Mouse (Mus musculus) heart, postnatal 0 days (tissue): ENCODE results near the gene Csf2. TPM values are rescaled to one million over a fixed set of nuclear protein-coding genes. Genes with fewer than 3 reads are reported as not detected.

Experiments
- ATAC-seq: fragments of 200-750 bp; cut with Nextera tagmentation; 2 replicates; pipeline ENCODE4 v1.8.0; 2017; ENCODE audit warnings: low read depth, moderate number of reproducible peaks, moderate library complexity; ENCODE audit not compliant: insufficient read depth
- DNase-seq: peaks from one replicate; pipeline ENCODE4 v3.0.0-alpha.2; 2016; ENCODE audit warnings: low spot score
- H3K27ac ChIP-seq: fragments of 300-500 bp; sonication (generic); 2 replicates; pipeline ENCODE4 v1.5.1; 2014; ENCODE audit warnings: low read depth, mild to moderate bottlenecking
- H3K27me3 ChIP-seq: fragments of 300-500 bp; sonication (generic); 2 replicates; pipeline ENCODE4 v1.6.1; 2014; ENCODE audit warnings: low read length, mixed read lengths; ENCODE audit not compliant: control insufficient read depth, insufficient read depth
- H3K36me3 ChIP-seq: fragments of 300-500 bp; sonication (generic); replicated peaks from 2 replicates; pipeline ENCODE4 v1.6.1; 2014; ENCODE audit warnings: low read length, mixed read lengths; ENCODE audit not compliant: control insufficient read depth, insufficient read depth
- H3K4me1 ChIP-seq: fragments of 300-500 bp; sonication (generic); 2 replicates; pipeline ENCODE4 v1.6.1; 2014; ENCODE audit warnings: antibody characterized with exemption; ENCODE audit not compliant: control insufficient read depth, insufficient read depth
- H3K4me2 ChIP-seq: fragments of 300-500 bp; sonication (generic); 2 replicates; pipeline ENCODE4 v1.6.1; 2014; ENCODE audit warnings: low read depth, mild to moderate bottlenecking, low read length, moderate library complexity
- H3K4me3 ChIP-seq: fragments of 300-500 bp; sonication (generic); 2 replicates; pipeline ENCODE4 v1.5.1; 2014; ENCODE audit warnings: low read depth, low read length
- H3K9ac ChIP-seq: fragments of 300-500 bp; sonication (generic); replicated peaks from 2 replicates; pipeline ENCODE4 v1.6.1; 2014; ENCODE audit warnings: low read depth, low read length, mixed read lengths
- H3K9me3 ChIP-seq: fragments of 300-500 bp; sonication (generic); replicated peaks from 2 replicates; pipeline ENCODE4 v1.6.1; 2016; ENCODE audit warnings: low read length; ENCODE audit not compliant: control insufficient read depth
- CTCF ChIP-seq: IDR thresholded peaks from 2 replicates; pipeline ENCODE4 v1.5.1; 2016; ENCODE audit warnings: antibody characterized with exemption, control low read depth, low read depth
- EP300 ChIP-seq: IDR thresholded peaks from 2 replicates; pipeline ENCODE4 v1.6.1; 2016; ENCODE audit warnings: antibody characterized with exemption, low read depth
- WGBS: fragments of 180-500 bp; shearing (Covaris S2); extraction: QIAGEN DNeasy Blood & Tissue Kit; methylation state at CpG from one replicate; pipeline ENCODE4 v1.1.7; 2014; 5-methylcytosine and 5-hydroxymethylcytosine counted together
- polyA plus RNA-seq: library from polyadenylated mRNA; unstranded; fragments of >200 nt; fragmentation: Nextera tagmentation; extraction: Ambion mirVana; gene quantifications from 2 replicates; pipeline ENCODE4 v1.2.1, GENCODE M21; 2015
- total RNA-seq: library from RNA; depleted of rRNA; stranded (reverse); fragments of >200 nt; gene quantifications from 2 replicates; pipeline ENCODE4 v1.2.3, GENCODE M21; 2014; ENCODE audit warnings: low replicate concordance

The Csf2 gene
- total and polyA plus RNA-seq, 2 experiments from 2014 or later: not detected

GRCm38 (mm10) chr11:54250575-54250974 lies 1.1 kb upstream of the Csf2 start:
- Histone ChIP-seq H3K9ac (no peak overlapping the region), H3K9me3 (no peaks in the 10 kb centered on the region), H3K27me3 (no peaks in the 10 kb centered on the region), H3K27ac (no peak overlapping the region), H3K4me2 (no peak overlapping the region), H3K4me1 (peaks cover 11% of the 10 kb centered on the region), H3K4me3 (no peak overlapping the region), H3K36me3 (no peaks in the 10 kb centered on the region)
- DNase-seq (no peak), ATAC-seq (no peak)
- no peak for TF ChIP-seq EP300
- TF ChIP-seq CTCF: no peak
- 87% methylated on average over 11 of the region's 11 CpGs for WGBS

- no peaks in the 10 kb centered on the region for H3K27me3 ChIP-seq
- no peak for ATAC-seq
- no peak overlapping the region for H3K9ac ChIP-seq
- H3K9me3 ChIP-seq: no peaks in the 10 kb centered on the region
- H3K4me3 ChIP-seq: no peak overlapping the region
- 89% methylated on average over 3 of the region's 3 CpGs for WGBS
- H3K36me3 ChIP-seq: no peaks in the 10 kb centered on the region
- H3K27ac ChIP-seq: no peak overlapping the region
- H3K4me1 ChIP-seq: peaks cover 11% of the 10 kb centered on the region
- TF ChIP-seq CTCF (no peak), EP300 (no peak)
- no peak for DNase-seq
- H3K4me2 ChIP-seq: no peak overlapping the region
Observed at GRCm38 (mm10) chr11:54249748-54250147, 281 bp upstream of the Csf2 start.

DNA sequence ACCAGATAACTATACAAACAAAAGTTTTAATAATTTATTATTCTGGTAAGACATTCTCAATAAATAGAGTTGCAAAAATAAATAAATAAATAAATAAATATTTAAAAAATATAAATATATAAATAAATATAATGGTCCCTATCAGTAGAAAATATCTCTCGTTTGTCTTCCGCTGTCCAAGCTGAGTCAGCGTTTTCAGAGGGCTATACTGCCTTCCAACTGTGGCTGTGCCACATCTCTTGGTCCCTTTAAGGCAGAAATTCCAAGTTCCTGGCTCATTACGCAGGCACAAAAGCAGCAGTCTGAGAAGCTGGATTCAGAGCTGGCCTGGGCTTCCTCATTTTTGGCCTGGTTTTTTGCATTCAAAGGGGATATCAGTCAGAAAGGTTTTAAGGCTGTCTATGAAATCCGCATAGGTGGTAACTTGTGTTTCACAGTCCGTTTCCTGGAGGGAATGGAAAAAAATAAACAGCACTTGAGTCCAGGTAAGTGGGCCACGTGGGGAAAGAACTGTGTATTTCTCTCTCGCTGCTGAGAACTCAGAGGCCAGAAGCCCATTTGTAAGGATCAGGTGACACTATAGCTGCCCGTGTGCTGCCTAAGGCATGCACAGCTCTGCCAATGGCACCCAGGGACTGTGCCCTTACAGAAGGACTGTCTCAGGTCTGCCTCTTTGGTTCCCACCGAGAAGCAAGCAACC lies 2.1 kb downstream of the Csf2 start:
- 82% methylated on average over 10 of the region's 10 CpGs for WGBS
- Histone ChIP-seq H3K36me3 (no peaks in the 10 kb centered on the region), H3K4me1 (peaks cover 11% of the 10 kb centered on the region), H3K27ac (no peak overlapping the region), H3K4me3 (no peak overlapping the region), H3K27me3 (no peaks in the 10 kb centered on the region), H3K4me2 (no peak overlapping the region), H3K9me3 (no peaks in the 10 kb centered on the region), H3K9ac (no peak overlapping the region)
- no peak for ATAC-seq
- TF ChIP-seq CTCF: no peak
- no peak for TF ChIP-seq EP300
- no peak for DNase-seq

GRCm38 (mm10) chr11:54244465-54244864 lies 5.0 kb downstream of the Csf2 start:
- no peak for ATAC-seq
- no peaks in the 10 kb centered on the region for H3K27me3 ChIP-seq
- H3K4me2 ChIP-seq: no peak overlapping the region
- no peak overlapping the region for H3K27ac ChIP-seq
- H3K9ac ChIP-seq: no peak overlapping the region
- peaks cover 7% of the 10 kb centered on the region for H3K4me1 ChIP-seq
- no peaks in the 10 kb centered on the region for H3K9me3 ChIP-seq
- 57% methylated on average over 6 of the region's 6 CpGs for WGBS
- TF ChIP-seq CTCF (no peak), EP300 (no peak)
- H3K36me3 ChIP-seq: no peaks in the 10 kb centered on the region
- no peak overlapping the region for H3K4me3 ChIP-seq
- DNase-seq: no peak

- Histone ChIP-seq H3K36me3 (no peaks in the 10 kb centered on the region), H3K27ac (no peak overlapping the region), H3K27me3 (no peaks in the 10 kb centered on the region), H3K4me1 (no peaks in the 10 kb centered on the region), H3K9ac (no peak overlapping the region), H3K9me3 (no peaks in the 10 kb centered on the region), H3K4me2 (no peak overlapping the region), H3K4me3 (no peak overlapping the region)
- TF ChIP-seq CTCF (no peak), EP300 (no peak)
- ATAC-seq (no peak), DNase-seq (no peak)
- WGBS: 64% methylated on average over 3 of the region's 3 CpGs
Observed at GRCm38 (mm10) chr11:54242494-54242893, 7.0 kb downstream of the Csf2 start.

DNA sequence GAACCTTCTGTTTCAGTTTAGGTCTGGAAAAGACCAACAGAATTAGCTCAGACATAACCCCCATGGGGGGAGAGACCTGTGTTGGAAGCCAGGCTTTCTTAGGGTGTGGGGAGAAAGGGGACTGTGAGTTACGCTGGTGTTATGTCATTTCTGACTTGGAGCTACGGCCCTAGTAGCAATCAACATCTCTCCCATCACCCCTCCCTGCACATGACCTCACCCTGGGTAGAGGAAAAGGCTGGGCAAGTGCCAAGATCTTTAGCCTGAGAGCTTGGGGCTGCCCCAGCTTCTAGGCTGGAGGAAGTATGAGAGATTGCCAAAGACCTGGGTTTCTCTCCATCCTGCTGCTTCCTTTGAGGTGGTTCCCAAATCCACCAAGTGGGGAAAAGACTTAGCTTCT lies 12.5 kb downstream of the Csf2 start:
- Histone ChIP-seq H3K4me2 (no peak overlapping the region), H3K36me3 (no peaks in the 10 kb centered on the region), H3K4me1 (no peaks in the 10 kb centered on the region), H3K9ac (no peak overlapping the region), H3K27ac (no peak overlapping the region), H3K27me3 (no peaks in the 10 kb centered on the region), H3K9me3 (no peaks in the 10 kb centered on the region), H3K4me3 (no peak overlapping the region)
- ATAC-seq: peak; percentile 67
- peak; percentile 39 for DNase-seq
- WGBS: 9% methylated on average over 2 of the region's 2 CpGs
- no peak for TF ChIP-seq CTCF
- TF ChIP-seq EP300: no peak
